Mouse (Mus musculus) adrenal gland, adult 18-20 months (tissue): Measurements from ENCODE around the gene Trove2. TPM values are rescaled to one million over a fixed set of nuclear protein-coding genes. Genes with fewer than 3 reads are reported as not detected.
"Not testable (repeated sequence)": the region's sequence is repeated elsewhere in the genome, so short reads cannot be mapped to it uniquely, and the experiment has no call there.

Source experiments
- DNase-seq, 2 experiments: peaks; one replicate each; pipeline ENCODE4 v3.0.0; 2021 to 2022; ENCODE audit warnings: low spot score in 2 of 2
- total RNA-seq, 2 experiments: library from RNA; stranded (reverse); gene quantifications; 1 replicate in 1 of 2; 2 replicates in 1 of 2; pipeline ENCODE4 v1.2.3; 2021

Trove2 gene
- total RNA-seq, 2 experiments from 2014 or later = 13.1 to 13.2 TPM

GRCm38 (mm10) chr1:143739361-143740350 is 37.2 kb downstream of the Trove2 start:
- peak; percentile 83 to 86 for DNase-seq

- no peak for DNase-seq
Measured at GRCm38 (mm10) chr1:143738811-143739210, 38.1 kb downstream of the Trove2 start.

GRCm38 (mm10) chr1:143733914-143734410 is 42.9 kb downstream of the Trove2 start:
- no peak for DNase-seq

- DNase-seq = no peak
Measured at GRCm38 (mm10) chr1:143731691-143732090, 45.2 kb downstream of the Trove2 start.

- DNase-seq = no peak
Measured at GRCm38 (mm10) chr1:143730899-143731298, 46.0 kb downstream of the Trove2 start.

- DNase-seq = no peak
Measured at GRCm38 (mm10) chr1:143727701-143728445, 49.0 kb downstream of the Trove2 start.

- no peak for DNase-seq
Measured at GRCm38 (mm10) chr1:143724456-143725064, 52.3 kb downstream of the Trove2 start.

- not testable (repeated sequence) for DNase-seq
Measured at GRCm38 (mm10) chr1:143716038-143716437, 60.8 kb downstream of the Trove2 start, which contains the start of gene Glrx2. Gene Glrx2, plus strand, starts transcription at chr1:143716338.

GRCm38 (mm10) chr1:143710627-143710976 is 66.3 kb downstream of the Trove2 start:
- no peak for DNase-seq

- DNase-seq = no peak
Measured at GRCm38 (mm10) chr1:143709966-143710626, 66.8 kb downstream of the Trove2 start.

GRCm38 (mm10) chr1:143708361-143708760 is 68.5 kb downstream of the Trove2 start:
- no peak for DNase-seq

- no peak for DNase-seq
Measured at GRCm38 (mm10) chr1:143707006-143707405, 69.9 kb downstream of the Trove2 start.

- DNase-seq = peak; percentile 93 to 96
Measured at GRCm38 (mm10) chr1:143702741-143703262, 74.1 kb downstream of the Trove2 start, which contains the start of gene Cdc73. Gene Cdc73, minus strand, starts transcription at chr1:143702893.

GRCm38 (mm10) chr1:143702141-143702740 is 74.6 kb downstream of the Trove2 start:
- DNase-seq = peak in 1 of 2 experiments; percentile 64

- no peak for DNase-seq
Measured at GRCm38 (mm10) chr1:143701736-143702135, 75.1 kb downstream of the Trove2 start.

Other genes starting within 250 kb of the Trove2 start
- gene B3galt2, start 136.4 kb downstream of the Trove2 start, total RNA-seq = 10 to 100 TPM in 1 of 2 experiments, 1 to 10 TPM in 1; 6.4 to 16.0 TPM
- 100 to 1,000 TPM in 1 of 2 experiments, 10 to 100 TPM in 1; 87.0 to 102 TPM for gene Cdc73, start 74.2 kb downstream of the Trove2 start, total RNA-seq
- 10 to 100 TPM; 87.0 to 93.1 TPM for gene Glrx2, start 60.7 kb downstream of the Trove2 start, total RNA-seq
- 10 to 100 TPM; 18.8 to 26.6 TPM for gene Uchl5, start 204 bp upstream of the Trove2 start, total RNA-seq
- 100 to 1,000 TPM; 210 to 229 TPM for gene Rgs2, start 227.1 kb upstream of the Trove2 start, total RNA-seq